Mouse (Mus musculus) midbrain, embryonic 14.5 days (tissue): ENCODE data around the gene Mms19. TPM values are rescaled to one million over a fixed set of nuclear protein-coding genes. Genes with fewer than 3 reads are reported as not detected.
A peak's percentile ranks its signal among the peaks of the same experiment; 100 is the strongest.

Experiments used
- ATAC-seq: fragments of 200-750 bp; cut with Nextera tagmentation; 2 replicates; pipeline ENCODE4 v1.8.0; 2017; ENCODE audit warnings: moderate number of reproducible peaks, moderate library complexity; ENCODE audit not compliant: low FRiP score, low TSS enrichment
- DNase-seq: peaks from one replicate; pipeline ENCODE4 v3.0.0-alpha.2; 2015
- H3K27ac ChIP-seq: fragments of 300-500 bp; sonication (generic); replicated peaks from 2 replicates; pipeline ENCODE4 v1.5.1; 2014; ENCODE audit warnings: mild to moderate bottlenecking, low read depth, low read length, moderate library complexity
- H3K27me3 ChIP-seq: fragments of 300-500 bp; sonication (generic); 2 replicates; pipeline ENCODE4 v1.6.1; 2014; ENCODE audit warnings: low read length, control low read depth, mixed read lengths; ENCODE audit not compliant: control insufficient read depth, insufficient read depth
- H3K36me3 ChIP-seq: fragments of 300-500 bp; sonication (generic); 2 replicates; pipeline ENCODE4 v1.6.1; 2014; ENCODE audit warnings: low read length, control low read depth; ENCODE audit not compliant: control insufficient read depth, insufficient read depth
- H3K4me1 ChIP-seq: fragments of 300-500 bp; sonication (generic); 2 replicates; pipeline ENCODE4 v1.6.1; 2014; ENCODE audit warnings: mild to moderate bottlenecking, antibody characterized with exemption, low read length, control low read depth; ENCODE audit not compliant: control insufficient read depth, insufficient read depth
- H3K4me2 ChIP-seq: fragments of 300-500 bp; sonication (generic); 2 replicates; pipeline ENCODE4 v1.6.1; 2014; ENCODE audit warnings: mild to moderate bottlenecking, low read length, moderate library complexity
- H3K4me3 ChIP-seq: fragments of 300-500 bp; sonication (generic); replicated peaks from 2 replicates; pipeline ENCODE4 v1.5.1; 2014; ENCODE audit warnings: low read depth, low read length
- H3K9ac ChIP-seq: fragments of 300-500 bp; sonication (generic); replicated peaks from 2 replicates; pipeline ENCODE4 v1.6.1; 2014; ENCODE audit warnings: mild to moderate bottlenecking, low read length, moderate library complexity
- H3K9me3 ChIP-seq: fragments of 300-500 bp; sonication (generic); 2 replicates; pipeline ENCODE4 v1.6.1; 2016; ENCODE audit warnings: low read length, control low read depth, mixed read lengths; ENCODE audit not compliant: control insufficient read depth
- WGBS: fragments of 180-500 bp; shearing (Covaris S2); extraction: QIAGEN DNeasy Blood & Tissue Kit; methylation state at CpG from one replicate; pipeline ENCODE4 v1.1.7; 2014; 5-methylcytosine and 5-hydroxymethylcytosine counted together
- polyA plus RNA-seq: library from polyadenylated mRNA; unstranded; fragments of >200 nt; fragmentation: Nextera tagmentation; extraction: Ambion mirVana; gene quantifications from 2 replicates; pipeline ENCODE4 v1.2.1, GENCODE M21; 2014

Mms19 gene
- polyA plus RNA-seq, 1 experiment from 2014 or later, result 30.4 TPM

- Histone ChIP-seq H3K4me3 (peak overlapping the region; percentile 83), H3K4me2 (peak overlapping the region; percentile 100), H3K36me3 (no peaks in the 10 kb centered on the region), H3K4me1 (0 out of 2 replicates have a peak, but pooled peaks cover 7% of the 10 kb centered on the region), H3K9me3 (no peaks in the 10 kb centered on the region), H3K9ac (peak overlapping the region; percentile 73), H3K27me3 (peaks cover 10% of the 10 kb centered on the region), H3K27ac (peak overlapping the region; percentile 64)
- under 1% methylated on average over 16 of the region's 16 CpGs for WGBS
- DNase-seq, result peak; percentile 60
- 0 out of 2 replicates have a peak, but pooled peaks have one; percentile 2 for ATAC-seq
Measured at GRCm38 (mm10) chr19:41980422-41980818, 537 bp downstream of the Mms19 start.

DNA sequence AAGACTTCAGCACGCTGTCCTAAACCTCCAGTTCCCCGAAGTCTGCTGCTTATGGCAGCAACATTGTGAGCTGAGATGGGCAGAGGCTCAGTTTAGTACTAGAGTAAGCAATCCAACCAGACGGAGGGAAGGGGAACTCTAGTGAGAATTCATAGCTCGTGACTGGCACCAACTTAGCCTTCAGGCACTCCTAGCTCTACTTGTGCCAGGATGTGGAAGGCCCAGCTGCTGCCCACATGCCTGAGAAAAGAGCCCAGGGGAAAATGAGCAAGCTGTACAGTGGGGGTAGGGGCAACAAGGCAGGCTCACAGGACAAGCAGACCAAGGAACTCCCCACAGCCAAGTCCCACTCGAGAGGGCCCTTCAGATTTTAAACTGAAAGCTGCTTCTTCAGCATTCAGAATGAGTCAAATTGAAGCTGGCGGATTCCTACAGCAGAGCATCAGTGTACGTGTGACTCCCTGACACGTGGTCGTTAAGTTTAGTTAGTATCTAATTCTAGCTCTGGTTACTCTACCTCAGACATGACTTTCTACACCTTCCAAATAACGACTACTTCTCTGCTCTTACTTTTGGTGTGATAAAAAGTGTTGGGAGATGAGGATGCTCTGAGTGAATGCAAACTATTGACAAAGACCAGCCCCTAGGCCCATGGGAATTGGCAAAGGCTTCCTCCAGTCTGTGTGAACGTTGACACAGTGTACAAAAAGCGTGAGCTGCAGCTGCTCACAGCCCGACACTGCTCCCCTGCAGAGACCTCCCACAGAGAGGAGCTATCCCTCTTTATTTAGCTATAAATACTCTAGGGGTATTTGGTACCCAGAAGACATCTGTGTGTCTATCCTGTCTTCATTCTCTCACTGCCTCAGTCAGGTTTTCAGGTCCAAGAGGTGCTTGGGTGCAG is 6.8 kb downstream of the Mms19 start:
- 55% methylated on average over 13 of the region's 13 CpGs for WGBS
- Histone ChIP-seq H3K4me3 (no peak overlapping the region), H3K4me1 (peaks cover 3% of the 10 kb centered on the region; the same call in 1 of the 2 replicates), H3K4me2 (no peak overlapping the region), H3K27me3 (no peaks in the 10 kb centered on the region), H3K36me3 (peaks cover 5% of the 10 kb centered on the region), H3K9ac (no peak overlapping the region), H3K9me3 (no peaks in the 10 kb centered on the region), H3K27ac (no peak overlapping the region)
- ATAC-seq (no peak), DNase-seq (peak; percentile 19)

DNA sequence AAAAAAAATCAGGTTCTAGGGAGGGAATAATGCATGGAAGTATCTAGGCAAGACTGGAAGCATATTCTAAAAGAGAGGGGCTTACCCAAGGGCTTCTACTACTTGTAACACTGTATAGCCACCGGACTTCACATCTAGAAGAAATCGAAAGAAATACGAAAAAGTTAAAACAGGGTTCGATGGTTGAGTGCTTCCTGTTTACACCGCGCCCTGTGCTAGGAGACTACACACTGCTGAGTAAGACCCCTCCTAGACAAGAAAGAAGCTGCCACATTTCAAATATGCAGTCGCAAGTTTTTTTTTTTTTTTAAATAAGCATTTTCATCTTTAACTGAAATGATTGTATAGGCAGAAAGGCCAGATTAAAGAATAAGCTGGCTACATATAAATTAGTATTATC is 11.3 kb downstream of the Mms19 start:
- peaks cover 45% of the 10 kb centered on the region for H3K36me3 ChIP-seq
- no peak for DNase-seq
- no peaks in the 10 kb centered on the region for H3K9me3 ChIP-seq
- H3K9ac ChIP-seq, result no peak overlapping the region
- peaks cover 3% of the 10 kb centered on the region; the same call in 1 of the 2 replicates for H3K4me1 ChIP-seq
- WGBS, result 99% methylated on average over 7 of the region's 7 CpGs
- H3K4me2 ChIP-seq, result no peak overlapping the region
- no peak overlapping the region for H3K27ac ChIP-seq
- ATAC-seq, result no peak
- no peak overlapping the region for H3K4me3 ChIP-seq
- no peaks in the 10 kb centered on the region for H3K27me3 ChIP-seq

DNA sequence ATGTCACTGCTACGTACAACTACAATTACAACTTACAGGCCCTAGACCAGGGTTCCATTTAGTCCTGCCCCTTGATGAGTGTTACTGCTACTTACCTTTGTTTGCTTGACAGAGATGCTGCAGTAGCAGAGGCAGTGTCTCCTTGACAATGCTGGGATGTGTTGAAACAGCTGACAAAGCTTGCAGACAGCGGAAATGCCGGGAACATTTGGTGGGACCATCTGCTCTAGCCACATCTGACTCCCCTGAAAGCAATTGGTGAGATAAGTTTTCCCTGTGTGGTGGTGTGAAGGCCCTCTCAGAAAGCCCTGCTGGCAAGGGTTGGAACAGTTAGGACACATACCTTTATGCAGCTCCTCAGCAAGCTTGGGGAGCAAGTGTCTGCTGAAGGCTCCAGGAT is 27.4 kb downstream of the Mms19 start:
- no peak overlapping the region for H3K4me2 ChIP-seq
- no peaks in the 10 kb centered on the region for H3K4me1 ChIP-seq
- no peaks in the 10 kb centered on the region for H3K27me3 ChIP-seq
- H3K9me3 ChIP-seq, result no peaks in the 10 kb centered on the region
- WGBS, result 97% methylated on average over 3 of the region's 3 CpGs
- H3K4me3 ChIP-seq, result no peak overlapping the region
- ATAC-seq (no peak), DNase-seq (no peak)
- no peak overlapping the region for H3K9ac ChIP-seq
- H3K27ac ChIP-seq, result no peak overlapping the region
- H3K36me3 ChIP-seq, result peaks cover 93% of the 10 kb centered on the region

DNA sequence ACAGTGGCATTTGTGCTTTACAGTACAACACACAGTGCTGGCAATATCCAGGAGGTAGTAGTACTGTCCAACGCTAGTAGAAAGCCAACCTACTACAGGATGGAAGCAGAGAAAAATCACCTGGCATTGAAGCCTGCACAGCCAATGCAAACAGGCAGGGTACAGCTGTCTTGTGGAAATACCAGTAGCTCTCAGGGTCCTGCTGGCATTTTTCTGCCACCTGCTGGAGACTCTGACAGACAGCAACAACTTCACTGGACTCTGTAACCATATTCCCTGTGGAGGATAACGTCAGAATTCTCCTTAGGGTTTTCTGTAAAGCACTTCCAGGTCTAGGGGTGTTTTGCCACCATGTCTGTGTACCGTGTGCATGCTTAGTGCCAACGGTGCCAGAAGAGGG is 28.7 kb downstream of the Mms19 start:
- Histone ChIP-seq H3K36me3 (peaks cover 93% of the 10 kb centered on the region), H3K9me3 (no peaks in the 10 kb centered on the region), H3K4me1 (no peaks in the 10 kb centered on the region), H3K9ac (no peak overlapping the region), H3K27me3 (no peaks in the 10 kb centered on the region), H3K27ac (no peak overlapping the region), H3K4me3 (no peak overlapping the region), H3K4me2 (no peak overlapping the region)
- 84% methylated on average over 4 of the region's 4 CpGs for WGBS
- DNase-seq (peak; percentile 44), ATAC-seq (no peak)

GRCm38 (mm10) chr19:41943841-41944240 is 37.1 kb downstream of the Mms19 start:
- ATAC-seq (no peak), DNase-seq (no peak)
- 92% methylated on average over 7 of the region's 7 CpGs for WGBS
- Histone ChIP-seq H3K9ac (no peak overlapping the region), H3K36me3 (peaks cover 93% of the 10 kb centered on the region), H3K9me3 (no peaks in the 10 kb centered on the region), H3K4me1 (no peaks in the 10 kb centered on the region), H3K27ac (no peak overlapping the region), H3K4me2 (no peak overlapping the region), H3K27me3 (no peaks in the 10 kb centered on the region), H3K4me3 (no peak overlapping the region)

GRCm38 (mm10) chr19:41938539-41938938 is 42.4 kb downstream of the Mms19 start:
- Histone ChIP-seq H3K4me1 (peaks cover 9% of the 10 kb centered on the region), H3K4me2 (no peak overlapping the region), H3K27ac (no peak overlapping the region), H3K27me3 (no peaks in the 10 kb centered on the region), H3K4me3 (no peak overlapping the region), H3K9me3 (no peaks in the 10 kb centered on the region), H3K36me3 (peaks cover 61% of the 10 kb centered on the region), H3K9ac (no peak overlapping the region)
- ATAC-seq, result no peak
- WGBS, result 97% methylated on average over 5 of the region's 5 CpGs
- no peak for DNase-seq

- H3K27ac ChIP-seq, result no peak overlapping the region
- H3K4me1 ChIP-seq, result peaks cover 14% of the 10 kb centered on the region
- WGBS, result 98% methylated on average over 1 of the region's 1 CpGs
- H3K9me3 ChIP-seq, result no peaks in the 10 kb centered on the region
- no peak for DNase-seq
- no peak overlapping the region for H3K4me2 ChIP-seq
- no peak for ATAC-seq
- no peaks in the 10 kb centered on the region for H3K27me3 ChIP-seq
- peaks cover 38% of the 10 kb centered on the region for H3K36me3 ChIP-seq
- no peak overlapping the region for H3K4me3 ChIP-seq
- H3K9ac ChIP-seq, result no peak overlapping the region
Measured at GRCm38 (mm10) chr19:41935921-41936320, 45.0 kb downstream of the Mms19 start.

DNA sequence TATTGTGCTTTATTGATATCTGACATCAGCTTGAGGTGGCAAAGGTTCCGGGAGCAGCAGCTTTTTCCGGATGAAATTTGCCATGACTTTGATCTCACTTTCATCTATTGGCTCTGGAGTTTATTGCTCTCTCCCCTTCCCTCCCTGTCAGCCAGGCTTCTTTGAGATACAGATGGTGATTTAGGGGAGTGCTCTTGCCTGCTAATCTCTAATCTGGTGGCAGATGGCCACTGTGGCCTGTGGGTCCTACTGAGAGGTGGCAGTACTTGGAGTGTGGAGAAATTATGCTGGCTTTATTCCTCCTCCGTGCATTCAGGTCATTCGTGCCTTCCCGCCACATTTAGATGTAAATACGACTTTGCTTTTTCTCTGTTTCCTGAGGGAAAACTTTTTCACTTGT is 46.8 kb downstream of the Mms19 start:
- WGBS, result 22% methylated on average over 6 of the region's 6 CpGs
- peaks cover 28% of the 10 kb centered on the region for H3K36me3 ChIP-seq
- H3K4me1 ChIP-seq, result peaks cover 14% of the 10 kb centered on the region
- H3K27ac ChIP-seq, result no peak overlapping the region; the same call in 1 of the 2 replicates
- no peaks in the 10 kb centered on the region for H3K9me3 ChIP-seq
- peak; percentile 13 for DNase-seq
- H3K27me3 ChIP-seq, result no peaks in the 10 kb centered on the region
- ATAC-seq, result no peak
- H3K9ac ChIP-seq, result peak overlapping the region; percentile 75
- peak overlapping the region; percentile 85 for H3K4me2 ChIP-seq
- peak overlapping the region; percentile 88 for H3K4me3 ChIP-seq
